Mouse (Mus musculus) intestine, postnatal 0 days (tissue): Measurements from ENCODE around the gene Mcee. TPM values are rescaled to one million over a fixed set of nuclear protein-coding genes. Genes with fewer than 3 reads are reported as not detected.

ENCODE experiments used
- ATAC-seq: fragments of 200-750 bp; cut with Nextera tagmentation; 2 replicates; pipeline ENCODE4 v1.8.0; 2017; ENCODE audit warnings: mild to moderate bottlenecking, moderate TSS enrichment, moderate library complexity
- H3K27ac ChIP-seq: fragments of 300-500 bp; sonication (generic); 2 replicates; pipeline ENCODE4 v1.5.1; 2014; ENCODE audit warnings: mild to moderate bottlenecking, low read depth, low read length, moderate library complexity
- H3K27me3 ChIP-seq: fragments of 300-500 bp; sonication (generic); replicated peaks from 2 replicates; pipeline ENCODE4 v1.6.1; 2014; ENCODE audit warnings: low read length, mixed read lengths; ENCODE audit not compliant: control insufficient read depth, insufficient read depth
- H3K36me3 ChIP-seq: fragments of 300-500 bp; sonication (generic); 2 replicates; pipeline ENCODE4 v1.6.1; 2014; ENCODE audit warnings: mild to moderate bottlenecking, moderate library complexity; ENCODE audit not compliant: control insufficient read depth, insufficient read depth
- H3K4me1 ChIP-seq: fragments of 300-500 bp; sonication (generic); replicated peaks from 2 replicates; pipeline ENCODE4 v1.6.1; 2014; ENCODE audit warnings: antibody characterized with exemption, low read length, mixed read lengths; ENCODE audit not compliant: control insufficient read depth, insufficient read depth
- H3K4me2 ChIP-seq: fragments of 300-500 bp; sonication (generic); replicated peaks from 2 replicates; pipeline ENCODE4 v1.6.1; 2014; ENCODE audit warnings: low read depth, mild to moderate bottlenecking, moderate library complexity
- H3K4me3 ChIP-seq: fragments of 300-500 bp; sonication (generic); 2 replicates; pipeline ENCODE4 v1.5.1; 2014; ENCODE audit warnings: low read depth, low read length
- H3K9ac ChIP-seq: fragments of 300-500 bp; sonication (generic); 2 replicates; pipeline ENCODE4 v1.6.1; 2014; ENCODE audit warnings: mild to moderate bottlenecking, low read depth, low read length
- H3K9me3 ChIP-seq: fragments of 300-500 bp; sonication (generic); 2 replicates; pipeline ENCODE4 v1.6.1; 2016; ENCODE audit warnings: mixed run types; ENCODE audit not compliant: control insufficient read depth
- CTCF ChIP-seq: sonication (generic); IDR thresholded peaks from 2 replicates; pipeline ENCODE4 v1.5.1; 2016; ENCODE audit warnings: low read depth, mild to moderate bottlenecking, control low read depth, antibody characterized with exemption, moderate library complexity
- WGBS: fragments of 180-500 bp; shearing (Covaris S2); extraction: QIAGEN DNeasy Blood & Tissue Kit; methylation state at CpG from one replicate; pipeline ENCODE4 v1.1.7; 2014; 5-methylcytosine and 5-hydroxymethylcytosine counted together
- polyA plus RNA-seq: library from polyadenylated mRNA; unstranded; fragments of >200 nt; fragmentation: Nextera tagmentation; extraction: Ambion mirVana; gene quantifications from 2 replicates; pipeline ENCODE4 v1.2.1, GENCODE M21; 2015

Mcee gene
- polyA plus RNA-seq, 1 experiment from 2014 or later: 75.3 TPM

GRCm38 (mm10) chr7:64371940-64372878, 20.2 kb upstream of the Mcee start:
- Histone ChIP-seq H3K4me1 (no peaks in the 10 kb centered on the region), H3K9ac (no peak overlapping the region), H3K27me3 (no peaks in the 10 kb centered on the region), H3K36me3 (peaks cover 19% of the 10 kb centered on the region), H3K4me2 (no peak overlapping the region), H3K27ac (no peak overlapping the region), H3K4me3 (no peak overlapping the region), H3K9me3 (no peaks in the 10 kb centered on the region)
- WGBS: 89% methylated on average over 23 of the region's 23 CpGs
- ATAC-seq: no peak
- TF ChIP-seq CTCF: no peak; the same call in 1 of the 2 replicates

GRCm38 (mm10) chr7:64373147-64373829, 19.1 kb upstream of the Mcee start:
- H3K36me3 ChIP-seq: peaks cover 26% of the 10 kb centered on the region
- 5% methylated on average over 18 of the region's 18 CpGs for WGBS
- peak overlapping the region; percentile 90 for H3K27ac ChIP-seq
- peak overlapping the region; percentile 62 for H3K4me2 ChIP-seq
- no peak for ATAC-seq
- H3K9ac ChIP-seq: peak overlapping the region; percentile 61
- H3K27me3 ChIP-seq: no peaks in the 10 kb centered on the region
- peak overlapping the region; percentile 66 for H3K4me3 ChIP-seq
- H3K9me3 ChIP-seq: no peaks in the 10 kb centered on the region
- H3K4me1 ChIP-seq: no peaks in the 10 kb centered on the region
- TF ChIP-seq CTCF: no peak

DNA sequence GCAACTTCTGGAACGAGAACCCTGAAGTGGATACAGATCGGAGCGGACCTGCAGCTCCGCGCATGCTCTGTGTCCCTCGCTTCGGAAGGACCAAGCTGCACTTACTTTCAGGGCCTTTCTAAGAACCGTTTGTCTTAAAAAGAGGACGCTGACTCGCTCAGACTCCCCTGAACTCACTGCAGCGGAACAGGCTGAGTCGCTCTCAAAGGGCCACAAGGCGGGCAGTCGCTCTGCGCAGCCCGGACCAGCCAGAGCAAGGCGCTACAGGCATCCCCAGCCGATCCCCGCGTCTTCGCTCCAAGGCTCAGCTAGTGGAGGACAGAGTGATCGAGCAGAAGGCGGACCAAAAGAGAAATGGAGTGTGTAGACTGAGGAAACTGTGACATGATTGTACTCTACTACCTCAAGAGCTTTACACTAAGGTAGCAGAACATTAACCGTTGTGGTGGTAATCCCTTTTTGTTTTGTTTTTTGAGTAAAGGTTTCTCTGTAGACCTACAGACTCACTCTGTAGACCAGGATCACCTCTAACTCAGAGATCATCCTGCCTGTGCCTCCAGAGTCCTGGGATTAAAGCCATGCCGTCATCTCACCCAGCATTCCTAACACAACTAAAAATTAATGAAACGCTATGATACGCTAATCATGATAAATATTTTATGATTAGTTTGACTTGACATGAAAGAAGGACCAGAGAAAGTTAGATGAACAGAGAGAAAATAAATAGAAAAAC, 18.4 kb upstream of the Mcee start, which contains the start of gene Fan1:
Gene Fan1 (minus strand): TSS at position 266 of the 733 bp plus-strand sequence.
- 3% methylated on average over 27 of the region's 27 CpGs for WGBS
- Histone ChIP-seq H3K4me1 (no peaks in the 10 kb centered on the region), H3K4me2 (peak within 1 kb of the TSS; percentile 62), H3K9me3 (no peaks in the 10 kb centered on the region), H3K9ac (peak within 1 kb of the TSS; percentile 61), H3K27me3 (no peaks in the 10 kb centered on the region), H3K4me3 (peak within 1 kb of the TSS; percentile 66), H3K27ac (peak within 1 kb of the TSS; percentile 90), H3K36me3 (peaks cover 26% of the 10 kb centered on the region)
- peak; percentile 96 for ATAC-seq
- peak; percentile 65 for TF ChIP-seq CTCF

DNA sequence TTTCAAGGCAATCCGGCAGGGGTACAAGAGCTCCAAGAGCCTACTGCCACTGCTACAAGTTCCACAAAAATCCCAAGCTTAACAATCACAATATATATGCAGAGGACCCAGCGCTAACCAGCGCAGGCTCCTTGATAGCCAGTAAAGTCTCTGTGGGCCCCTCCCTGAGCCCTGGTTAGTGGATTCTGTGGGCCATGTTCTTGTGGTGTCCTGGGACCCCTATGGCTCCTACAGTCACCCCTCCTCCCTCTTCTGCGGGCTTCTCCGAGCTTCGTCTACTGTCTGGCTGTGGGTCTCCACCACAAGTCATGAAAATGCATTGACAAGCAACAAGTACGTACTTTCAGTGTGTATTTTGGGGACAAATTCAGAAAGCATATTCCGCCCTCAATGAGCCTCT, 928 bp upstream of the Mcee start:
- H3K9ac ChIP-seq: peak overlapping the region; percentile 82
- H3K4me1 ChIP-seq: no peaks in the 10 kb centered on the region
- H3K27me3 ChIP-seq: no peaks in the 10 kb centered on the region
- no peak for TF ChIP-seq CTCF
- peak overlapping the region; percentile 91 for H3K4me2 ChIP-seq
- no peak overlapping the region for H3K27ac ChIP-seq
- H3K9me3 ChIP-seq: no peaks in the 10 kb centered on the region
- H3K36me3 ChIP-seq: peaks cover 14% of the 10 kb centered on the region
- WGBS: 2% methylated on average over 8 of the region's 8 CpGs
- H3K4me3 ChIP-seq: peak overlapping the region; percentile 79
- ATAC-seq: no peak

DNA sequence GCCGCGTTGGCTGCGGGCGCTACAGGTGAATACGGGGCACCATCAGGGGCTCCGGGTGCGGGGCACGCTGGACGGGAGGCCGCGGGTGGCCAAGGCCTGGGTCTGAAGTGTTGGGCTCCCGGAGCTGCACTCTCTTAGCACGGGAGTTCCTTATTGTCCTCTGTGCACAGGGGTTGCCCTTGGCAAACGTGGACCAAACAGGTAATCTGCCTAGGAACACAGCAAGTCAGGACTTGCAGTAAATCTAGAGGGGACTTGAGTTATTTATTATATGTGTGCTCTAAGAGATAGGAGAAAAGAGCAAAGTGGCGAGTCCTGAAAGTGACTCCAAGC, 378 bp downstream of the Mcee start:
- no peaks in the 10 kb centered on the region for H3K27me3 ChIP-seq
- H3K27ac ChIP-seq: peak overlapping the region; percentile 82
- peak; percentile 58 for ATAC-seq
- no peak for TF ChIP-seq CTCF
- H3K36me3 ChIP-seq: peaks cover 8% of the 10 kb centered on the region; the same call in 1 of the 2 replicates
- H3K9ac ChIP-seq: peak overlapping the region; percentile 82
- H3K9me3 ChIP-seq: no peaks in the 10 kb centered on the region
- H3K4me1 ChIP-seq: no peaks in the 10 kb centered on the region
- under 1% methylated on average over 15 of the region's 15 CpGs for WGBS
- peak overlapping the region; percentile 91 for H3K4me2 ChIP-seq
- peak overlapping the region; percentile 79 for H3K4me3 ChIP-seq

GRCm38 (mm10) chr7:64400725-64401124, 8.3 kb downstream of the Mcee start:
- Histone ChIP-seq H3K4me1 (no peaks in the 10 kb centered on the region), H3K9me3 (no peaks in the 10 kb centered on the region), H3K36me3 (peaks cover 14% of the 10 kb centered on the region; the same call in 1 of the 2 replicates), H3K4me3 (no peak overlapping the region), H3K27ac (no peak overlapping the region), H3K4me2 (no peak overlapping the region), H3K27me3 (no peaks in the 10 kb centered on the region), H3K9ac (no peak overlapping the region)
- no peak for ATAC-seq
- WGBS: 93% methylated on average over 1 of the region's 1 CpGs
- no peak for TF ChIP-seq CTCF
